Mouse (Mus musculus): ENCODE data around the gene Dop1b. TPM values are rescaled to one million over a fixed set of nuclear protein-coding genes. Genes with fewer than 3 reads are reported as not detected.

Gene Dop1b
- 35.8 TPM for polyA plus RNA-seq (2017; shearing (Covaris generic))

DNA sequence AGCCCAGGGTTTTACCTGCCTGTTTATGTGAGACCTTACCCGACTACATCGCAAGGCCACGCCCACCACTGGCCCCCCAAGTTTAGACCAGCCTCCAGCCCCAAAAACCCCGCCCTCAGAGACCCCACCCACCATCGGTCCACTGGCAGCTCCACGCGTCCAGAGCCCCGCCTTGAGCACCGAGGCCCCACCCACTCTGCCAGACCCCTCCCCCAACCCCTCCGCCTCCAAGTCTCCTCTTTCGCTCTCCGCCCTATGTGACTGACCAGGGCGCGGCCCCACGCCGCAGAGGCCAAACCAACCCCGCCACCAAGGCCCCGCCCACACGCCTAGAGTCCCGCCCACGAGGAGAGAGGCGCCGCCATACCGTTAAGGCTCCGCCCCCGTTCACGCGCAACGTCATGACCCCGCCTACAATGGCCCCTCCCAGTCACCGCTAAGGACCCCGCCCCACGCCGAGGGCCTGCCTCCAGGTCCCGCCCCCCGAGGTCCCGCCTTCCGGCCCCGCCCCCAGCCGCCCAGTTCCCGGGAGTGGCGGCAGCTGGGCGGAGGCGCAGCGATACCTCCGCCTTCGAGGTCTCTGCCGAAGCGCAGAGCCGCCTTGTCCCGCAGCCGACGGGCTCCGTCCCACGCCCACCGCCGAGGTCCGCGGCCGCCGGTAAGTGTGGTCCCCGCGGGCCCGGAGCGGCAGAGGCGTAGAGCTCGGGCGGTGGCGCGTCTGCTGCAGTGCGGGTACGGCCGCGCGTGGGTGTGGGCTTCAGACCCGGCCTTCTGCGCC lies at the start of gene Dop1b:
Gene Dop1b (plus strand): TSS at position 494 of the 778 bp plus-strand sequence.

DNA sequence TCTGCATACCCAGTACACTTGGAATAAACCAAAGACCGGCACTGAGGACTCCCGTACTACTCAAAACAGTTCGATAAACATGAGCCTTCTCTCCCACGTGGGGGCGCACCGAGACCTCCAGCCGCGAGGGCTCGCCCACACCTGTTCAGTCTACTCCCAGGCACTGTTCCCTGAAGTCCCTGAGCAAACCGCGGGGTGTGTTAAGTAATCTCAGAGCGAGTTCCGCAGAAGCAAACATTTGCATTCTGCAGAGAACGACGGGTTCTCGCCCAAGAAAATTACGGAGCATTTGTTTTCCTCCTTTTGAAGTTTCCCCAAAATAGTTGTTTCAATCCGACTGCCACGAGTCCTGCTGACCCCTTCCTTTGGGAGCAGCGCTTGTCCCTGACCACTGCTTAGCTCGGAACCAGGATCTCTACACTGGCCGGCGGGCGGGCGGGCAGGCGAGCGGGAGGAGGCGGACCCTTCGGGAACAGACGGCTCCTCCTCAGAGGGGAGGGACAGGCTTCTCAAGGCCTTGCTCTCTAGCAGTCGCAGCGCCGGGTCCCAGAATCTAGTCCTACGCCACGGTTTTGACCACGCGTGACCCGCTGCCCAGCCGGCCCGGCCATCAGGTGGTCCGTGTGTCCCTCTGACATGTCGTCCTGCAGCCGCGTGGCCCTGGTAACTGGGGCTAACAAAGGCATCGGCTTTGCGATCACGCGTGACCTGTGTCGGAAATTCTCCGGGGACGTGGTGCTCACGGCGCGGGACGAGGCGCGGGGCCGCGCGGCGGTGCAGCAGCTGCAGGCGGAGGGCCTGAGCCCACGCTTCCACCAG lies 28.8 kb upstream of the Dop1b start, which contains the start of gene Cbr3:
Gene Cbr3 (plus strand): TSS at position 527 of the 819 bp plus-strand sequence.

DNA sequence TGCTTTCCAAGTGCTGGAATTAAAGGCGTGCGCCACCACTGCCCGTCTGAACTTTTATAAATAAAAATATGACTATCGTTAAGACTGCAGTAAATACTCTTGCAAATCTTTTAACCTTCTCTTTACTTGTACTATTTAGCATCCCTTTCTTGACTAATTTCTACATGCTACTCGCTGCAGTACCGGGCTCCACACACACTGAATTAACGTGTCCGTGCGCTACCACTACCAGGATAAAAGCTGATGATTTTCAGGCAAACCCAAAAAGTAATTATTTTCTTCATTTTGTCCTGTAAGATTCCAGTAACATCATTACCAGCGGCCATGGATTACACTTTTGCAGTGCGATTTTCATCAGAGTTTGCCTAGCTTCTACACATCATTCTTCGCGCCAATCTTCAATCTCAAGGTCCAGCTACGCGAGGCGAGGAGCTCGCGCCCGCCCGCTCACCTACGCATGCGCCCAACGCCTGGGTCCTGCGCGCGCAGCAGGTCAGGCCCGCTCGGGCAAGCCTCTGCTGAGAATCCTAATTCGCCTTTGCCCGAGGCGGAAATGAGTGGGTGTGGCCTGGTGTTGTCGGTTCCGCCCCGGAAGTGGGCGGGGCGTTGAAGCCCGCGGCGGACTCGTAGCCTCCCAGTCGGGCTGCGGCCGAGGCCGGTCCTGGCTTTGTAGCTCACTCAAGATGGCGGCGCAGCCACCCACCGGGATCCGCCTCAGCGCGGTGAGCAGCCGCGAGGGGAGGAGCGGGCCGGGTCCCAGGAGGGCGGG lies 120.1 kb downstream of the Dop1b start, which contains the start of gene Morc3:
Gene Morc3 (plus strand): TSS at position 495 of the 769 bp plus-strand sequence.

Other genes with a start within 250 kb of the Dop1b start
- gene Setd4, start 107.8 kb upstream of the Dop1b start, polyA plus RNA-seq (2017; shearing (Covaris generic)): 41.7 TPM
- gene Cbr1, start 106.1 kb upstream of the Dop1b start, polyA plus RNA-seq (2017; shearing (Covaris generic)): 65.7 TPM
- gene Gm5678, start 83.8 kb upstream of the Dop1b start, polyA plus RNA-seq (2017; shearing (Covaris generic)): not detected
- gene Cbr3, start 28.7 kb upstream of the Dop1b start, polyA plus RNA-seq (2017; shearing (Covaris generic)): not detected
- 102 TPM for gene Morc3, start 120.2 kb downstream of the Dop1b start, polyA plus RNA-seq (2017; shearing (Covaris generic))
- 25.9 TPM for gene Chaf1b, start 172.0 kb downstream of the Dop1b start, polyA plus RNA-seq (2017; shearing (Covaris generic))